Mouse (Mus musculus) frontal cortex, adult (tissue): ENCODE measurements around the gene Fam174b.

ENCODE experiments used
- ATAC-seq: cut with Nextera tagmentation; 2 replicates; pipeline ENCODE4 v1.9.2; 2017; ENCODE audit warnings: mild to moderate bottlenecking, moderate library complexity, mixed read lengths; ENCODE audit not compliant: low TSS enrichment

Gene Fam174b

GRCm38 (mm10) chr7:73813887-73814286 lies 73.8 kb downstream of the Fam174b start:
- no peak for ATAC-seq

- no peak for ATAC-seq
Measured at GRCm38 (mm10) chr7:73814454-73814853, 74.4 kb downstream of the Fam174b start.

GRCm38 (mm10) chr7:73816255-73816996 lies 76.3 kb downstream of the Fam174b start:
- ATAC-seq, result no peak

- no peak for ATAC-seq
Measured at GRCm38 (mm10) chr7:73819366-73819765, 79.3 kb downstream of the Fam174b start.
